Mouse (Mus musculus): ENCODE data around the gene Plxnd1. TPM values are rescaled to one million over a fixed set of nuclear protein-coding genes. Genes with fewer than 3 reads are reported as not detected.

The Plxnd1 gene
- polyA plus RNA-seq, 1 experiment = 26.2 TPM

DNA sequence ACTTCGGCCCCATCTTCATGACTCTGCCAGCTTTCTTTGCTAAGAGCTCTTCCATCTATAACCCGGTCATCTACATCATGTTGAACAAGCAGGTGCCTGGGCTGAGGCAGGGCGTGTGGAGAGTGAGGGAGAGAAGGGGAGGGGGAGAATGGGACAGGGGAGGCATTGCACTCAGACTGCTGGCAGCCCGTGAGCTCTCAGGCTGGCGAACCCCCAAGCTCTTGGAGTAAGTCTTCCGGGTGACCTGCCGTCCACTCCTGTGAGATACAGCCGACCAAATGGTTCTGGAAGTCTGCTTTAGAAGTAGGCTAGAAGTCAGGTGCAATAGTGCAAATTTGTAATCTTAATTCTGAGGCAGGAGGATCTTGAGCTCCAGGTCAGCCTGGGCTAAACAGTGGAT is 59.3 kb downstream of the Plxnd1 start:
- Histone ChIP-seq H3K4me1 (ENCODE audit: control insufficient read depth, insufficient read depth, insufficient read length, low read length) (no peaks in the 10 kb centered on the region; the same call in 1 of the 2 replicates), H3K36me3 (ENCODE audit: control insufficient read depth, insufficient read depth, low read length) (no peaks in the 10 kb centered on the region), H3K27ac (ENCODE audit: insufficient read depth, low read depth, low read length) (no peak overlapping the region), H3K27me3 (ENCODE audit: control insufficient read depth, insufficient read depth, low read length) (no peaks in the 10 kb centered on the region), H3K4me3 (ENCODE audit: low read depth, low read length) (no peak overlapping the region)
- 80% methylated on average over 8 of the region's 8 CpGs for WGBS
- TF ChIP-seq POLR2A (IDR thresholded peaks at IDR 0.05; ENCODE audit: low read depth, low read length) (no peak), CTCF (IDR thresholded peaks at IDR 0.05; ENCODE audit: extremely low read depth, insufficient read length, insufficient replicate concordance, low read depth, low read length) (no peak)

DNA sequence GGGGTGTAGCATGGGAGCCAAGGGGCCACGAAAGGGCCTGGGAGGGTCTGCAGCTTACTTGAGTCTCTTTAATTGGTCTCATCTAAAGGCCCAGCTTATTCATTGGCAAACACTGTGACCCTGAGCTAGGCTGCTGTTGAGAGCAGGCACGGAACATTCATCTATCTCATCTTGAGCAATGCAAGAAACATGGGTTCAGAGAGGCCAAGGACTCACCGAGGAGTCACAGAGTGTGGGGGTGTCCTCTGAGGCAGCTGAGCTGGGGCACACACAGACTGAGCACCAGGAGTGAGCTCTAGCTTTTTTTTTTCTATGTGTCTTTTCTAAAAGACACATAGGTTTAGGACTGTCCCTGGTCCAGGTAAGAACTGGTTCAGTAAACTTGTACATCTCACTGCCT is 62.4 kb downstream of the Plxnd1 start:
- TF ChIP-seq CTCF (IDR thresholded peaks at IDR 0.05; ENCODE audit: extremely low read depth, insufficient read length, insufficient replicate concordance, low read depth, low read length) = no peak
- no peak for TF ChIP-seq POLR2A (IDR thresholded peaks at IDR 0.05; ENCODE audit: low read depth, low read length)
- 78% methylated on average over 3 of the region's 3 CpGs for WGBS
- no peak overlapping the region for H3K27ac ChIP-seq (ENCODE audit: insufficient read depth, low read depth, low read length)

DNA sequence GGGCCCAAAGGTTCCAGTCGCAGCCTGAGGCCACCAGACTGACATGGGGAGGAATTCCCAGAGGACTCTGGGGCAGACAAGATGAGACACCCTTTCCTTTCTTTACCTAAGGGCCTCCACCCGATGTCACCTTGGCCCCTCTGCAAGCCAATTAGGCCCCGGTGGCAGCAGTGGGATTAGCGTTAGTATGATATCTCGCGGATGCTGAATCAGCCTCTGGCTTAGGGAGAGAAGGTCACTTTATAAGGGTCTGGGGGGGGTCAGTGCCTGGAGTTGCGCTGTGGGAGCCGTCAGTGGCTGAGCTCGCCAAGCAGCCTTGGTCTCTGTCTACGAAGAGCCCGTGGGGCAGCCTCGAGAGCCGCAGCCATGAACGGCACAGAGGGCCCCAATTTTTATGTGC is 63.2 kb downstream of the Plxnd1 start, which contains the start of gene Rho:
Rho (plus strand) TSS at position 110 of the 400 bp plus-strand sequence.
- H3K4me1 ChIP-seq (ENCODE audit: control insufficient read depth, insufficient read depth, insufficient read length, low read length) = no peaks in the 10 kb centered on the region
- WGBS = 68% methylated on average over 14 of the region's 14 CpGs
- no peak within 1 kb of the TSS for H3K27ac ChIP-seq (ENCODE audit: insufficient read depth, low read depth, low read length)
- H3K36me3 ChIP-seq (ENCODE audit: control insufficient read depth, insufficient read depth, low read length) = no peaks in the 10 kb centered on the region
- no peaks in the 10 kb centered on the region for H3K27me3 ChIP-seq (ENCODE audit: control insufficient read depth, insufficient read depth, low read length)
- H3K4me3 ChIP-seq (ENCODE audit: low read depth, low read length) = no peak within 1 kb of the TSS
- no peak for TF ChIP-seq CTCF (IDR thresholded peaks at IDR 0.05; ENCODE audit: extremely low read depth, insufficient read length, insufficient replicate concordance, low read depth, low read length)
- TF ChIP-seq POLR2A (IDR thresholded peaks at IDR 0.05; ENCODE audit: low read depth, low read length) = no peak

More for the DNA sequence above, 62.4 kb downstream of the Plxnd1 start:
- no peak overlapping the region for H3K4me3 ChIP-seq (ENCODE audit: low read depth, low read length)
- no peaks in the 10 kb centered on the region for H3K4me1 ChIP-seq (ENCODE audit: control insufficient read depth, insufficient read depth, insufficient read length, low read length)
- no peaks in the 10 kb centered on the region for H3K27me3 ChIP-seq (ENCODE audit: control insufficient read depth, insufficient read depth, low read length)
- no peaks in the 10 kb centered on the region for H3K36me3 ChIP-seq (ENCODE audit: control insufficient read depth, insufficient read depth, low read length)

DNA sequence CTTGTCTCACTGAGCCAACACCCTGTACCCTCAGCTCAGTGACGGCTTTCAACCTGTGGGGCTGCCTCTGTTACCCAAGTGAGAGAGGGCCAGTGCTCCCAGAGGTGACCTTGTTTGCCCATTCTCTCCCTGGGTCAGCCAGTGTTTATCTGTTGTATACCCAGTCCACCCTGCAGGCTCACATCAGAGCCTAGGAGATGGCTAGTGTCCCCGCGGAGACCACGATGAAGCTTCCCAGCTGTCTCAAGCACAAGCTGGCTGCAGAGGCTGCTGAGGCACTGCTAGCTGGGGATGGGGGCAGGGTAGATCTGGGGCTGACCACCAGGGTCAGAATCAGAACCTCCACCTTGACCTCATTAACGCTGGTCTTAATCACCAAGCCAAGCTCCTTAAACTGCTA is 64.8 kb downstream of the Plxnd1 start:
- H3K36me3 ChIP-seq (ENCODE audit: control insufficient read depth, insufficient read depth, low read length) = no peaks in the 10 kb centered on the region
- no peaks in the 10 kb centered on the region for H3K4me1 ChIP-seq (ENCODE audit: control insufficient read depth, insufficient read depth, insufficient read length, low read length)
- H3K4me3 ChIP-seq (ENCODE audit: low read depth, low read length) = no peak overlapping the region
- TF ChIP-seq POLR2A (IDR thresholded peaks at IDR 0.05; ENCODE audit: low read depth, low read length) = no peak
- no peak for TF ChIP-seq CTCF (IDR thresholded peaks at IDR 0.05; ENCODE audit: extremely low read depth, insufficient read length, insufficient replicate concordance, low read depth, low read length)
- 63% methylated on average over 5 of the region's 5 CpGs for WGBS
- H3K27ac ChIP-seq (ENCODE audit: insufficient read depth, low read depth, low read length) = no peak overlapping the region
- no peaks in the 10 kb centered on the region for H3K27me3 ChIP-seq (ENCODE audit: control insufficient read depth, insufficient read depth, low read length)

DNA sequence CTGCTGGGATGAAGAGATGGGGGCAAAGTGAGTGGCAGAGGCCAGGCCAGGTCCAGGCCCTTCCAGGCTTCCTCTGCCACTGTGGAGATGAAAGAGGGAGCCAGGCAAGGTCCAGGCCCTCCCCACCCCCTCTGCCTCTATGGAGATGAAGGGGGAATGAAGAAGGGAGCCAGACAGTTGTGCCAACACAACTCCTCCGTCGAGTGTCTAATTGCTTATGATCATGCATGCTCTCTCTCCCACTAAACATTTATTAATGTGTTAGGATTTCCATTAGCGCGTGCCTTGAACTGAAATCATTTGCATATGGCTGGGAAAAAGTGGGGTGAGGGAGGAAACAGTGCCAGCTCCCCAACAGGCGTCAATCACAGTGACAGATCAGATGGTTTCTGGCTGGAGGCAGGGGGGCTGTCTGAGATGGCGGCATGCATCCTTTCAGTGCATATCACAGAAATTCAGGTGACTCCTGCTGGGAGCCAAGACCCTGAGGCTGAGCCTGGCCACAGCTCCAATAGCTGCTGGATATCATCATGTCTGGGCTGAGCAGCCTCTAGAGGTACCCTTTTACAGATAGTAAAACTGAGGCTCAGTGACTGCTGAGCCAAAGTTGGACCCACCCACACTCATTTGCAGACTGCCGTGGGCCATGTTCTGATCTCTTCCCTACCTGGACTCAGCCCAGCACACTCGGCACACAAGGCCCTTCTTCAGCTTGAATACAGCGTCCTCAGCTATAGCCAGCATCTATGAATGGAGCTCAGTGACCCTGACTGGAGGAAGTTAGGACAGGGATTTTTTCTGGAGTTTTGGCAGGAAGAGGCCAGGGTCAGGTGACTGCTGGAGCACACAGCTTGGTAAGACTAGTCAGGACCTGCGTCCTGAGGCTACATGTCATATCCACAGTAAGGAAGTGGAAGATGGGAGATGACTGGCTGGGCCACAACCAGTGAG is 67.2 kb downstream of the Plxnd1 start:
- no peak overlapping the region for H3K27ac ChIP-seq (ENCODE audit: insufficient read depth, low read depth, low read length)
- no peaks in the 10 kb centered on the region for H3K27me3 ChIP-seq (ENCODE audit: control insufficient read depth, insufficient read depth, low read length)
- H3K36me3 ChIP-seq (ENCODE audit: control insufficient read depth, insufficient read depth, low read length) = no peaks in the 10 kb centered on the region
- H3K4me3 ChIP-seq (ENCODE audit: low read depth, low read length) = no peak overlapping the region
- WGBS = 82% methylated on average over 10 of the region's 10 CpGs
- H3K4me1 ChIP-seq (ENCODE audit: control insufficient read depth, insufficient read depth, insufficient read length, low read length) = no peaks in the 10 kb centered on the region
- TF ChIP-seq CTCF (IDR thresholded peaks at IDR 0.05; ENCODE audit: extremely low read depth, insufficient read length, insufficient replicate concordance, low read depth, low read length) (no peak), POLR2A (IDR thresholded peaks at IDR 0.05; ENCODE audit: low read depth, low read length) (no peak)

DNA sequence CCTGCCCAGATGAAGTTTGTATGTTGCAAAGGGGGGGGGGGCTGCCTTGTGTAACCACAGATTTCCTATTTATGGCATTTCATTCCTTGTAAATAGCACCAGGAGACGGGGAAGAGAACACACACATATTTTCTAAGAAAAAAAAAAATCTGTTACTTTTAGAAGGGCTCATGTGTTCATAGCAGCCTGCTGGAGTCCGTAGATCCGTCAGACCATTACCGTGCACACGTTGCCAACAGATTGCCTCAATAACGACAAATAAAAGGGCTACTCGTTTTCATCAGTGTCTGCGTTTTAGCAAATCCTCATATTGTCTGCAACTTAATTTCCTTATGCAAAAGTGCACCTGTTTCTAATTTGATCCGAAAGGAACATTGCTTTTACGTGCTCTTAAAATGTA is 68.4 kb downstream of the Plxnd1 start:
- no peaks in the 10 kb centered on the region for H3K4me1 ChIP-seq (ENCODE audit: control insufficient read depth, insufficient read depth, insufficient read length, low read length)
- no peak overlapping the region for H3K27ac ChIP-seq (ENCODE audit: insufficient read depth, low read depth, low read length)
- WGBS = 83% methylated on average over 10 of the region's 10 CpGs
- no peaks in the 10 kb centered on the region for H3K36me3 ChIP-seq (ENCODE audit: control insufficient read depth, insufficient read depth, low read length)
- H3K27me3 ChIP-seq (ENCODE audit: control insufficient read depth, insufficient read depth, low read length) = no peaks in the 10 kb centered on the region
- no peak overlapping the region for H3K4me3 ChIP-seq (ENCODE audit: low read depth, low read length)
- TF ChIP-seq POLR2A (IDR thresholded peaks at IDR 0.05; ENCODE audit: low read depth, low read length) = no peak
- TF ChIP-seq CTCF (IDR thresholded peaks at IDR 0.05; ENCODE audit: extremely low read depth, insufficient read length, insufficient replicate concordance, low read depth, low read length) = no peak

DNA sequence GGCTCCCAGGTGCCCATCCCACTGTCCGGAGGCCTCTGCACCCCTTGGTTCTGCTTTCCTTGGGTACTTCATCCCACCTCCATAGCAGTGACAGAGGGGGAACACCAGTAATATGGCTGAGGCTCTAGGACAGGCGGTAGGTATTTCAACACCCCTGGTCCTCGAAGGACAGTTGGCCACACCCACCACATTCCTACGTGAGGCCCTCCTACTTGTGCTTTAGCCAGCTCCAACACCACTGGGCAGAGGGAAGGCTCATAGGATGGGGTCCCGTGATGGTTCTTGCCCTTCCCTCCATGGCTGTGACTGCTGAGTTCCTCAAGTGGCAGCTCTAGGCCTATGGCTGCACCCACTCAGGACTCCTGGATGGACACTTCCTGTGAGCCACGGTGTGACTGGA is 70.0 kb downstream of the Plxnd1 start:
- WGBS = 41% methylated on average over 6 of the region's 6 CpGs
- Histone ChIP-seq H3K4me1 (ENCODE audit: control insufficient read depth, insufficient read depth, insufficient read length, low read length) (no peaks in the 10 kb centered on the region), H3K36me3 (ENCODE audit: control insufficient read depth, insufficient read depth, low read length) (no peaks in the 10 kb centered on the region), H3K27ac (ENCODE audit: insufficient read depth, low read depth, low read length) (no peak overlapping the region), H3K27me3 (ENCODE audit: control insufficient read depth, insufficient read depth, low read length) (no peaks in the 10 kb centered on the region), H3K4me3 (ENCODE audit: low read depth, low read length) (no peak overlapping the region)
- no peak for TF ChIP-seq POLR2A (IDR thresholded peaks at IDR 0.05; ENCODE audit: low read depth, low read length)

Data from small intestine, adult 2 months (tissue).